Mouse (Mus musculus) lung, postnatal 0 days (tissue): ENCODE data around the gene Rab5c.

Experiments
- CTCF ChIP-seq: IDR thresholded peaks from 2 replicates; pipeline ENCODE4 v1.5.1; 2016; ENCODE audit warnings: antibody characterized with exemption, mild to moderate bottlenecking
- EP300 ChIP-seq: IDR thresholded peaks from 2 replicates; pipeline ENCODE4 v1.6.1; 2016; ENCODE audit warnings: antibody characterized with exemption, mild to moderate bottlenecking, control low read depth

DNA sequence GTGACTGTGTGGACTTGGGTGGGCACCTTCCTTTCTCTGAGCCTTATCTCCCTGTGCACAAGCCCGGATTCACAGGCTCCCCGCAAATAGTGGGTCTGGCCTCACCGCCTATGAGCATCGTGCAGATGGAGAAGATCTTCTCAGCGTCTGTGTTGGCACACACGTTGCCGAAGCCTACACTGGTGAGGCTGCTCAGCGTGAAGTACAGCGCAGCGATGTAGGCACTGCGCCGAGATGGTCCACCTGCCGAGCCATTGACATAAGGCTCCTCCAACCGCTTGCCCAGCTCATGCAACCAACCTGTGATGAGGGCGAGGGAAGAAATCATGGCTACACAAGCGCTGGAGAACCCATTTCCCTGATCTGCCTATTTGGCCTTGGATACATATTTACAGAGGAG is 12.1 kb upstream of the Rab5c start:
- TF ChIP-seq CTCF = no peak
- no peak for TF ChIP-seq EP300
